Mouse (Mus musculus): Measurements from ENCODE around the gene Ahnak. TPM values are rescaled to one million over a fixed set of nuclear protein-coding genes. Genes with fewer than 3 reads are reported as not detected.

Gene Ahnak
- total and polyA plus RNA-seq, 3 experiments = 1.2 to 2.2 TPM; not detected in 1

- TF ChIP-seq GATA1 (IDR thresholded peaks at IDR 0.05; ENCODE audit: low read depth, low read length) = peak; percentile 54; the same call in 1 of the 2 replicates
- no peak for TF ChIP-seq SIN3A (IDR thresholded peaks at IDR 0.05; ENCODE audit: low read length)
- no peak for TF ChIP-seq MAFK (IDR thresholded peaks at IDR 0.05; ENCODE audit: borderline replicate concordance, low read depth, low read length)
- no peak for TF ChIP-seq CHD1 (IDR thresholded peaks at IDR 0.05; ENCODE audit: low read depth, low read length)
- TF ChIP-seq EP300 (IDR thresholded peaks at IDR 0.05; ENCODE audit: low read depth in 1 of 2, low read length in 2 of 2) = 0 out of 4 replicates have a peak, but pooled peaks of 1 of the 2 experiments have one; percentile 12
- no peak for TF ChIP-seq POLR2AphosphoS5 (IDR thresholded peaks at IDR 0.05; ENCODE audit: borderline replicate concordance, low read depth, low read length)
- Histone ChIP-seq H3K9ac (ENCODE audit: control insufficient read depth, low read depth, low read length, poor library complexity, severe bottlenecking) (no peak overlapping the region), H3K4me1 (ENCODE audit: control insufficient read depth in 1 of 2, insufficient read depth in 2 of 2, low read length in 2 of 2) (peaks cover 40 to 71% of the 10 kb centered on the region in 2 experiments), H3K4me3 (ENCODE audit: control insufficient read depth in 1 of 2, insufficient read depth in 1 of 2, low read depth in 2 of 2, low read length in 2 of 2) (no peak overlapping the region), H3K9me3 (replicated peaks; ENCODE audit: insufficient read depth, low read length) (no peaks in the 10 kb centered on the region), H3K27ac (ENCODE audit: control insufficient read depth, low read depth, low read length) (no peak overlapping the region), H3K27me3 (ENCODE audit: control insufficient read depth in 1 of 2, insufficient read depth in 2 of 2, low read length in 2 of 2) (no peaks in the 10 kb centered on the region), H3K36me3 (ENCODE audit: control insufficient read depth in 1 of 2, insufficient read depth in 2 of 2, low read length in 2 of 2) (peaks cover 0 to 79% of the 10 kb centered on the region in 2 experiments; a peak in 2 of 4 replicates), H3K79me2 (ENCODE audit: control insufficient read depth, insufficient read depth, low read length, poor library complexity) (no peaks in the 10 kb centered on the region)
- no peak for DNase-seq (ENCODE audit: low read depth, low spot score)
Observed at GRCm38 (mm10) chr19:9057679-9058078, 68.6 kb downstream of the Ahnak start.

GRCm38 (mm10) chr19:9058331-9058884, 69.3 kb downstream of the Ahnak start:
- Histone ChIP-seq H3K27ac (ENCODE audit: control insufficient read depth, low read depth, low read length) (no peak overlapping the region), H3K4me1 (ENCODE audit: control insufficient read depth in 1 of 2, insufficient read depth in 2 of 2, low read length in 2 of 2) (peaks cover 38 to 70% of the 10 kb centered on the region in 2 experiments)
- no peak for TF ChIP-seq E2F4 (IDR thresholded peaks at IDR 0.05; ENCODE audit: borderline replicate concordance, low read depth, low read length)
- no peak for TF ChIP-seq SMC3 (IDR thresholded peaks at IDR 0.05; ENCODE audit: low read depth, low read length)
- TF ChIP-seq GABPA (IDR thresholded peaks at IDR 0.05; ENCODE audit: low read depth, low read length) = no peak
- TF ChIP-seq NRF1 (IDR thresholded peaks at IDR 0.05; ENCODE audit: insufficient read depth, low read depth, low read length, poor library complexity, severe bottlenecking) = no peak
- no peak for TF ChIP-seq ETS1 (IDR thresholded peaks at IDR 0.05; ENCODE audit: low read depth, low read length)
- no peak for TF ChIP-seq BHLHE40 (IDR thresholded peaks at IDR 0.05; ENCODE audit: borderline replicate concordance, low read depth, low read length)
- no peak for TF ChIP-seq CHD2 (IDR thresholded peaks at IDR 0.05; ENCODE audit: low read length)
- TF ChIP-seq TBP (IDR thresholded peaks at IDR 0.05; ENCODE audit: low read depth, low read length) = no peak
- TF ChIP-seq CHD1 (IDR thresholded peaks at IDR 0.05; ENCODE audit: low read depth, low read length) = no peak
- TF ChIP-seq MXI1 (IDR thresholded peaks at IDR 0.05; ENCODE audit: low read depth, low read length) = no peak
- TF ChIP-seq MYC (IDR thresholded peaks at IDR 0.05; ENCODE audit: low read depth, low read length) = no peak
- TF ChIP-seq MEF2A (IDR thresholded peaks at IDR 0.05; ENCODE audit: extremely low read depth, insufficient replicate concordance, low read depth, low read length, poor library complexity, severe bottlenecking) = no peak
- TF ChIP-seq TAL1 (IDR thresholded peaks at IDR 0.05; ENCODE audit: low read length) = no peak
- no peak for TF ChIP-seq ELF1 (IDR thresholded peaks at IDR 0.05; ENCODE audit: low read depth, low read length)
- TF ChIP-seq USF1 (IDR thresholded peaks at IDR 0.05; ENCODE audit: low read depth, low read length) = no peak
- no peak for TF ChIP-seq GATA1 (IDR thresholded peaks at IDR 0.05; ENCODE audit: low read depth, low read length)

More at GRCm38 (mm10) chr19:9058331-9058884, 69.3 kb downstream of the Ahnak start:
- Histone ChIP-seq H3K4me3 (ENCODE audit: control insufficient read depth in 1 of 2, insufficient read depth in 1 of 2, low read depth in 2 of 2, low read length in 2 of 2) (no peak overlapping the region), H3K36me3 (ENCODE audit: control insufficient read depth in 1 of 2, insufficient read depth in 2 of 2, low read length in 2 of 2) (peaks cover 0 to 78% of the 10 kb centered on the region in 2 experiments; a peak in 2 of 4 replicates), H3K79me2 (ENCODE audit: control insufficient read depth, insufficient read depth, low read length, poor library complexity) (no peaks in the 10 kb centered on the region), H3K27me3 (ENCODE audit: control insufficient read depth in 1 of 2, insufficient read depth in 2 of 2, low read length in 2 of 2) (no peaks in the 10 kb centered on the region), H3K9ac (ENCODE audit: control insufficient read depth, low read depth, low read length, poor library complexity, severe bottlenecking) (no peak overlapping the region), H3K9me3 (replicated peaks; ENCODE audit: insufficient read depth, low read length) (no peaks in the 10 kb centered on the region)
- no peak for DNase-seq (ENCODE audit: low read depth, low spot score)

Measured in MEL (cell line).